Mouse (Mus musculus): ENCODE results near the gene Trank1. TPM values are rescaled to one million over a fixed set of nuclear protein-coding genes. Genes with fewer than 3 reads are reported as not detected.

Trank1 gene
- polyA plus RNA-seq, 1 experiment from 2014 or later: 0.44 TPM

- H3K36me3 ChIP-seq: no peaks in the 10 kb centered on the region
- no peak overlapping the region for H3K9ac ChIP-seq
- 0 out of 2 replicates have a peak, but pooled peaks cover 9% of the 10 kb centered on the region for H3K9me3 ChIP-seq (replicated peaks)
- no peak overlapping the region for H3K4me2 ChIP-seq
- no peak for ATAC-seq (replicated peaks; ENCODE audit: low FRiP score)
- 67% methylated on average over 7 of the region's 7 CpGs for WGBS
- no peak overlapping the region for H3K4me3 ChIP-seq (replicated peaks)
- no peak overlapping the region for H3K27ac ChIP-seq
- H3K27me3 ChIP-seq: peaks cover 22% of the 10 kb centered on the region
- H3K4me1 ChIP-seq: no peaks in the 10 kb centered on the region
Observed at GRCm38 (mm10) chr9:111306142-111306541, 5.4 kb upstream of the Trank1 start.

- Histone ChIP-seq H3K4me3 (replicated peaks) (peak overlapping the region; percentile 55), H3K27ac (no peak overlapping the region), H3K4me1 (peaks cover 17% of the 10 kb centered on the region), H3K9ac (peak overlapping the region; percentile 31; the same call in 1 of the 2 replicates), H3K9me3 (replicated peaks) (0 out of 2 replicates have a peak, but pooled peaks cover 9% of the 10 kb centered on the region), H3K27me3 (peaks cover 61% of the 10 kb centered on the region), H3K4me2 (peak overlapping the region; percentile 91), H3K36me3 (no peaks in the 10 kb centered on the region)
- ATAC-seq (replicated peaks; ENCODE audit: low FRiP score): peak; percentile 47
- WGBS: 1% methylated on average over 52 of the region's 98 CpGs
Observed at GRCm38 (mm10) chr9:111311843-111312441, 403 bp downstream of the Trank1 start.

- H3K36me3 ChIP-seq: no peaks in the 10 kb centered on the region
- under 1% methylated on average over 36 of the region's 59 CpGs for WGBS
- H3K4me3 ChIP-seq (replicated peaks): peak overlapping the region; percentile 55
- H3K9me3 ChIP-seq (replicated peaks): 0 out of 2 replicates have a peak, but pooled peaks cover 9% of the 10 kb centered on the region
- peak overlapping the region; percentile 31 for H3K9ac ChIP-seq
- H3K27me3 ChIP-seq: peaks cover 66% of the 10 kb centered on the region
- peak overlapping the region; percentile 91 for H3K4me2 ChIP-seq
- no peak overlapping the region for H3K27ac ChIP-seq
- H3K4me1 ChIP-seq: peaks cover 17% of the 10 kb centered on the region
- ATAC-seq (replicated peaks; ENCODE audit: low FRiP score): peak; percentile 71
Observed at GRCm38 (mm10) chr9:111312442-111313141, 1.1 kb downstream of the Trank1 start.

GRCm38 (mm10) chr9:111313299-111313698, 1.8 kb downstream of the Trank1 start:
- 18% methylated on average over 5 of the region's 6 CpGs for WGBS

GRCm38 (mm10) chr9:111313793-111314192, 2.3 kb downstream of the Trank1 start:
- H3K36me3 ChIP-seq: no peaks in the 10 kb centered on the region
- no peak overlapping the region for H3K4me2 ChIP-seq
- H3K9ac ChIP-seq: no peak overlapping the region
- 14% methylated on average over 5 of the region's 5 CpGs for WGBS
- 0 out of 2 replicates have a peak, but pooled peaks cover 9% of the 10 kb centered on the region for H3K9me3 ChIP-seq (replicated peaks)
- H3K4me3 ChIP-seq (replicated peaks): no peak overlapping the region
- H3K4me1 ChIP-seq: peaks cover 17% of the 10 kb centered on the region
- H3K27me3 ChIP-seq: peaks cover 71% of the 10 kb centered on the region
- no peak overlapping the region for H3K27ac ChIP-seq
- ATAC-seq (replicated peaks; ENCODE audit: low FRiP score): no peak

More at GRCm38 (mm10) chr9:111313299-111313698, 1.8 kb downstream of the Trank1 start:
- H3K4me1 ChIP-seq: peaks cover 17% of the 10 kb centered on the region
- H3K9ac ChIP-seq: no peak overlapping the region
- H3K4me3 ChIP-seq (replicated peaks): no peak overlapping the region; the same call in 1 of the 2 replicates
- H3K36me3 ChIP-seq: no peaks in the 10 kb centered on the region
- no peak for ATAC-seq (replicated peaks; ENCODE audit: low FRiP score)
- H3K27ac ChIP-seq: no peak overlapping the region
- 0 out of 2 replicates have a peak, but pooled peaks cover 9% of the 10 kb centered on the region for H3K9me3 ChIP-seq (replicated peaks)
- H3K27me3 ChIP-seq: peaks cover 71% of the 10 kb centered on the region
- H3K4me2 ChIP-seq: 0 out of 2 replicates have a peak overlapping the region, but pooled peaks have one; percentile 91

- Histone ChIP-seq H3K27me3 (peaks cover 72% of the 10 kb centered on the region), H3K27ac (no peak overlapping the region), H3K9ac (no peak overlapping the region), H3K4me2 (no peak overlapping the region), H3K9me3 (replicated peaks) (0 out of 2 replicates have a peak, but pooled peaks cover 9% of the 10 kb centered on the region), H3K36me3 (no peaks in the 10 kb centered on the region), H3K4me3 (replicated peaks) (no peak overlapping the region), H3K4me1 (peaks cover 17% of the 10 kb centered on the region)
- no peak for ATAC-seq (replicated peaks; ENCODE audit: low FRiP score)
- 43% methylated on average over 5 of the region's 5 CpGs for WGBS
Observed at GRCm38 (mm10) chr9:111314219-111314618, 2.7 kb downstream of the Trank1 start.

- WGBS: 79% methylated on average over 4 of the region's 4 CpGs
- Histone ChIP-seq H3K36me3 (no peaks in the 10 kb centered on the region), H3K27me3 (peaks cover 16% of the 10 kb centered on the region), H3K9ac (no peak overlapping the region), H3K4me2 (no peak overlapping the region), H3K9me3 (replicated peaks) (no peaks in the 10 kb centered on the region), H3K4me3 (replicated peaks) (no peak overlapping the region), H3K27ac (no peak overlapping the region), H3K4me1 (no peaks in the 10 kb centered on the region)
- no peak for ATAC-seq (replicated peaks; ENCODE audit: low FRiP score)
Observed at GRCm38 (mm10) chr9:111320912-111321311, 9.4 kb downstream of the Trank1 start.

- Histone ChIP-seq H3K27ac (no peak overlapping the region), H3K36me3 (no peaks in the 10 kb centered on the region)
- WGBS: 91% methylated on average over 2 of the region's 2 CpGs
Observed at GRCm38 (mm10) chr9:111324881-111325280, 13.3 kb downstream of the Trank1 start.

GRCm38 (mm10) chr9:111329881-111330280, 18.3 kb downstream of the Trank1 start:
- no peak overlapping the region for H3K27ac ChIP-seq
- no peaks in the 10 kb centered on the region for H3K9me3 ChIP-seq (replicated peaks)
- no peak overlapping the region for H3K9ac ChIP-seq
- H3K4me2 ChIP-seq: no peak overlapping the region
- H3K4me3 ChIP-seq (replicated peaks): no peak overlapping the region
- 91% methylated on average over 4 of the region's 4 CpGs for WGBS
- no peaks in the 10 kb centered on the region for H3K36me3 ChIP-seq
- H3K27me3 ChIP-seq: no peaks in the 10 kb centered on the region
- no peak for ATAC-seq (replicated peaks; ENCODE audit: low FRiP score)
- H3K4me1 ChIP-seq: no peaks in the 10 kb centered on the region

More at GRCm38 (mm10) chr9:111324881-111325280, 13.3 kb downstream of the Trank1 start:
- no peak overlapping the region for H3K9ac ChIP-seq
- no peaks in the 10 kb centered on the region; the same call in 1 of the 2 replicates for H3K27me3 ChIP-seq
- H3K9me3 ChIP-seq (replicated peaks): no peaks in the 10 kb centered on the region
- no peak for ATAC-seq (replicated peaks; ENCODE audit: low FRiP score)
- H3K4me3 ChIP-seq (replicated peaks): no peak overlapping the region
- H3K4me1 ChIP-seq: no peaks in the 10 kb centered on the region
- no peak overlapping the region for H3K4me2 ChIP-seq

- no peak overlapping the region for H3K4me3 ChIP-seq (replicated peaks)
- no peaks in the 10 kb centered on the region for H3K9me3 ChIP-seq (replicated peaks)
- H3K36me3 ChIP-seq: no peaks in the 10 kb centered on the region
- no peaks in the 10 kb centered on the region for H3K27me3 ChIP-seq
- 39% methylated on average over 2 of the region's 2 CpGs for WGBS
- H3K9ac ChIP-seq: no peak overlapping the region
- H3K4me2 ChIP-seq: no peak overlapping the region
- no peaks in the 10 kb centered on the region for H3K4me1 ChIP-seq
- ATAC-seq (replicated peaks; ENCODE audit: low FRiP score): no peak
- H3K27ac ChIP-seq: no peak overlapping the region
Observed at GRCm38 (mm10) chr9:111333790-111334189, 22.3 kb downstream of the Trank1 start.

GRCm38 (mm10) chr9:111334555-111335164, 23.1 kb downstream of the Trank1 start:
- Histone ChIP-seq H3K4me3 (replicated peaks) (no peak overlapping the region), H3K9ac (no peak overlapping the region), H3K4me1 (no peaks in the 10 kb centered on the region), H3K27me3 (no peaks in the 10 kb centered on the region), H3K9me3 (replicated peaks) (no peaks in the 10 kb centered on the region), H3K4me2 (no peak overlapping the region), H3K36me3 (no peaks in the 10 kb centered on the region), H3K27ac (no peak overlapping the region)
- no peak for ATAC-seq (replicated peaks; ENCODE audit: low FRiP score)
- WGBS: 55% methylated on average over 4 of the region's 4 CpGs

GRCm38 (mm10) chr9:111351233-111351632, 39.7 kb downstream of the Trank1 start:
- H3K4me3 ChIP-seq (replicated peaks): no peak overlapping the region
- no peak overlapping the region for H3K9ac ChIP-seq
- no peak overlapping the region for H3K27ac ChIP-seq
- H3K4me1 ChIP-seq: no peaks in the 10 kb centered on the region
- H3K27me3 ChIP-seq: no peaks in the 10 kb centered on the region
- no peaks in the 10 kb centered on the region for H3K36me3 ChIP-seq
- no peak for ATAC-seq (replicated peaks; ENCODE audit: low FRiP score)
- 85% methylated on average over 7 of the region's 7 CpGs for WGBS
- no peak overlapping the region for H3K4me2 ChIP-seq
- no peaks in the 10 kb centered on the region for H3K9me3 ChIP-seq (replicated peaks)
